Mouse (Mus musculus) kidney, postnatal 0 days (tissue): Measurements from ENCODE around the gene Gm6685. TPM values are rescaled to one million over a fixed set of nuclear protein-coding genes. Genes with fewer than 3 reads are reported as not detected.
A peak's percentile ranks its signal among the peaks of the same experiment; 100 is the strongest.

Experiments used
- ATAC-seq: fragments of 200-750 bp; cut with Nextera tagmentation; replicated peaks from 2 replicates; pipeline ENCODE4 v1.8.0; 2017; ENCODE audit warnings: low read depth, moderate number of reproducible peaks, moderate TSS enrichment, moderate library complexity; ENCODE audit not compliant: low FRiP score
- DNase-seq: peaks from one replicate; pipeline ENCODE4 v3.0.0-alpha.2; 2016; ENCODE audit warnings: low spot score
- H3K27ac ChIP-seq: fragments of 300-500 bp; sonication (generic); 2 replicates; pipeline ENCODE4 v1.5.1; 2014; ENCODE audit warnings: mild to moderate bottlenecking
- H3K27me3 ChIP-seq: fragments of 300-500 bp; sonication (generic); 2 replicates; pipeline ENCODE4 v1.6.1; 2014; ENCODE audit warnings: low read length, mixed read lengths; ENCODE audit not compliant: insufficient read depth
- H3K36me3 ChIP-seq: fragments of 300-500 bp; sonication (generic); 2 replicates; pipeline ENCODE4 v1.6.1; 2014; ENCODE audit warnings: low read length, mixed read lengths; ENCODE audit not compliant: insufficient read depth
- H3K4me1 ChIP-seq: fragments of 300-500 bp; sonication (generic); replicated peaks from 2 replicates; pipeline ENCODE4 v1.6.1; 2014; ENCODE audit warnings: antibody characterized with exemption, low read length, mixed read lengths; ENCODE audit not compliant: insufficient read depth
- H3K4me2 ChIP-seq: fragments of 300-500 bp; sonication (generic); 2 replicates; pipeline ENCODE4 v1.6.1; 2014; ENCODE audit warnings: mild to moderate bottlenecking, low read length, moderate library complexity, mixed read lengths
- H3K4me3 ChIP-seq: fragments of 300-500 bp; sonication (generic); replicated peaks from 2 replicates; pipeline ENCODE4 v1.5.1; 2014; ENCODE audit warnings: low read depth, low read length
- H3K9ac ChIP-seq: fragments of 300-500 bp; sonication (generic); 2 replicates; pipeline ENCODE4 v1.6.1; 2014; ENCODE audit warnings: low read depth, low read length
- H3K9me3 ChIP-seq: fragments of 300-500 bp; sonication (generic); replicated peaks from 2 replicates; pipeline ENCODE4 v1.6.1; 2016; ENCODE audit warnings: low read length, inconsistent platforms, mixed read lengths
- CTCF ChIP-seq: IDR thresholded peaks from 2 replicates; pipeline ENCODE4 v1.5.1; 2016; ENCODE audit warnings: antibody characterized with exemption, low read depth, mild to moderate bottlenecking, moderate library complexity
- WGBS: fragments of 180-500 bp; shearing (Covaris S2); extraction: QIAGEN DNeasy Blood & Tissue Kit; methylation state at CpG from one replicate; pipeline ENCODE4 v1.1.7; 2014; 5-methylcytosine and 5-hydroxymethylcytosine counted together
- polyA plus RNA-seq: library from polyadenylated mRNA; unstranded; fragments of >200 nt; fragmentation: Nextera tagmentation; extraction: Ambion mirVana; gene quantifications from 2 replicates; pipeline ENCODE4 v1.2.1, GENCODE M21; 2015

Gene Gm6685
- polyA plus RNA-seq, 1 experiment from 2014 or later: not detected

DNA sequence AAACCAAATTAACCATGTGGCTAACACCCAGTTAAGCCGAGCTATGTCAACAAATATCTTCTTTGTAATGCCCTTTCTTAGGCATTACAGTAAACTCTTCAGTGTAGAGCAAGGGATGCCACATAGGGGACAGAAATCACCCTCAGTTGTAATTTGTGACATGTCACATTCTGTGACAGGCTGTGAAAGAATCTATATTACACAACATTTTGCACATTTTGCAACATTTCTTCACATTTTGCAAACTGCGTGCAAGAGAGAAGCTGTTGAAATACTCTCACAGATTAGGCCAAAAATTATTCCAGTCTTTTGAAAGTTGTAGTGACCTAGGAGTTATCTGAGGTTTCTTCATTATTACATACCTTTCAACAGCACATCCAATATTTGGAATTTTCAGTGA is 3.8 kb upstream of the Gm6685 start:
- no peak for TF ChIP-seq CTCF
- WGBS: 93% methylated on average over 2 of the region's 2 CpGs
- no peak overlapping the region for H3K27ac ChIP-seq
- no peaks in the 10 kb centered on the region for H3K27me3 ChIP-seq
- DNase-seq (no peak), ATAC-seq (no peak)
- H3K9me3 ChIP-seq: no peaks in the 10 kb centered on the region
- no peak overlapping the region for H3K4me2 ChIP-seq
- no peaks in the 10 kb centered on the region for H3K36me3 ChIP-seq
- no peak overlapping the region for H3K9ac ChIP-seq
- no peak overlapping the region for H3K4me3 ChIP-seq
- no peaks in the 10 kb centered on the region for H3K4me1 ChIP-seq

DNA sequence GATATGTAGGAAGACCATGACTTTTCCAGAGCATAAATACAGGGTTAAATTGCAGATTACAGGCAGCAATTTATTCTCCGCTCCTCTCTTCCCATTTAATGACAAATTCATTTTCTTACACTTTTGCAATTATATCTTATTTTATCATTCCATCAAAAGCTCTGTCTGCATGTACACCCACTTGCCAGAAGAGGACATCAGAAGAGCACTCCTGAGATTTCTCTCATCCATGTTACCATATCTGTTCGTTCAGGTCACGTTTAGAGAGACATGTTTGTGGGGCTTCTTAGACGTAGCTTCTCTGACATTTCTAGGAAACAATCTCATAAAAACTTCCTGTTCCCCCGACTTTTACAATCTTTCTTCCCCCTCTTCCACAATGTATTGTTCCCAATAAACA is 2.2 kb upstream of the Gm6685 start:
- 63% methylated on average over 5 of the region's 5 CpGs for WGBS
- TF ChIP-seq CTCF: peak; percentile 39; the same call in 1 of the 2 replicates
- no peaks in the 10 kb centered on the region for H3K9me3 ChIP-seq
- H3K27ac ChIP-seq: no peak overlapping the region
- H3K4me3 ChIP-seq: no peak overlapping the region
- H3K27me3 ChIP-seq: no peaks in the 10 kb centered on the region
- ATAC-seq (no peak), DNase-seq (no peak)
- H3K4me1 ChIP-seq: no peaks in the 10 kb centered on the region
- no peaks in the 10 kb centered on the region for H3K36me3 ChIP-seq
- H3K4me2 ChIP-seq: no peak overlapping the region
- H3K9ac ChIP-seq: no peak overlapping the region

DNA sequence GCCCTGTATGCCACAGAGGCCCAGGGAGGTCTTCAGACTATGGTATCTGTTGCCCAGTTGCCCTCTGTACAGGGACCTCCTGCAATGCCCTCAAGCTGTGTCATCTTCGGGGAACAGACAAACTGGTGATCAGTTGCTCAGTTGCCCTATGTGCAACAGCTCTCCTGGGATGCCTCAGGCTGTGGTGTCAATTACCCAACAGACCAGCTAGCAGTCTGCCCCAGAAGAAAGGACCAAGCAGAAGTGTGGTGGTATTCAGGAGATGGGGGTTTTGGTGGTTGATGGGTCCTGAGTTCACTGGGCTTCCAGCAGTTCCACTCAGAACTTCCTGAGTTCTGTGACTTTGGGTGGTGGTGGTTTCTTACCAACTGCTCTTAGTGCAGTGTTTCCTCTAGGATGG is 11.8 kb downstream of the Gm6685 start:
- H3K4me2 ChIP-seq: no peak overlapping the region
- no peaks in the 10 kb centered on the region for H3K36me3 ChIP-seq
- no peaks in the 10 kb centered on the region for H3K27me3 ChIP-seq
- no peak overlapping the region for H3K4me3 ChIP-seq
- TF ChIP-seq CTCF: no peak
- 75% methylated on average over 1 of the region's 1 CpGs for WGBS
- H3K9ac ChIP-seq: no peak overlapping the region
- DNase-seq (no peak), ATAC-seq (no peak)
- no peak overlapping the region for H3K27ac ChIP-seq
- H3K9me3 ChIP-seq: no peaks in the 10 kb centered on the region
- H3K4me1 ChIP-seq: no peaks in the 10 kb centered on the region

DNA sequence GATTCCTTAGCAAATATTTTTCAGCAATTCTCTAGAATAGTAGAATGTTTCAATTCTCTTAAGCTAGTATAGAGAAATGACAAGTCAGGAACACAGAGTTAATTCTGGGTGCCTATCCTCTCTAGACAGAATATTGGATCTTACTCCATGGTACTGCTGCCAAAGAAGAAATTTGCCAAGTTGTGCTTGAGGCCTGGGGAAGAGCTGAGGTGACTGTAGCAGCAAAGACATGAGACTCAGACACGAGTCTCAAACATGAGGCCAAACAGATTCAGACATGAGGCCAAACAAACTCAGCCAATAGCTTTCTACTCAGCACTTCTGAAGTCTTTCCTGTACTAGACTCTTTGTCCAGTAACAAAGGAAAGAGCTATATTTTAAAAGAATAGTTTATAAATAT is 26.3 kb downstream of the Gm6685 start:
- Histone ChIP-seq H3K9me3 (no peaks in the 10 kb centered on the region), H3K4me2 (no peak overlapping the region), H3K4me1 (no peaks in the 10 kb centered on the region), H3K4me3 (no peak overlapping the region), H3K9ac (no peak overlapping the region), H3K27ac (no peak overlapping the region), H3K36me3 (no peaks in the 10 kb centered on the region), H3K27me3 (no peaks in the 10 kb centered on the region)
- 76% methylated on average over 1 of the region's 1 CpGs for WGBS
- no peak for DNase-seq
- no peak for ATAC-seq
- no peak for TF ChIP-seq CTCF

DNA sequence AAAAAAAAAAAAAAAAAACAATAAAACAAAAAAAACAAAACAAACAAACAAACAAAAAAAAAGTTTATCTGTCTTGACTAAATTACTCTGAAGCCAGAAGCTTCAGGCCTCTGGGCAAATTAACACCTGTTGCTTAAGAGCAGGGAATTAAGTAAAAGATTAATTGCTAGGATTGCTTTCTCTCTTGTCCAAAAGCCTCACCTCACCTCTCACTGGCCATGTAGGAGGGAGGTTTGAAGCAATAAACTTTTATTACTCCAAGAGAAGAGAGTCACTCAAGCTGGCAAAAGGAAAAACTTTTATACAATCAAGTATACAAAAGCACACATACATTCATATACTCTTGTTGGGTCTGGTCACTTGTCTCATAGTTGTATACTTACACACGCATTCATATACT is 31.9 kb downstream of the Gm6685 start:
- H3K27me3 ChIP-seq: no peaks in the 10 kb centered on the region
- no peak for ATAC-seq

DNA sequence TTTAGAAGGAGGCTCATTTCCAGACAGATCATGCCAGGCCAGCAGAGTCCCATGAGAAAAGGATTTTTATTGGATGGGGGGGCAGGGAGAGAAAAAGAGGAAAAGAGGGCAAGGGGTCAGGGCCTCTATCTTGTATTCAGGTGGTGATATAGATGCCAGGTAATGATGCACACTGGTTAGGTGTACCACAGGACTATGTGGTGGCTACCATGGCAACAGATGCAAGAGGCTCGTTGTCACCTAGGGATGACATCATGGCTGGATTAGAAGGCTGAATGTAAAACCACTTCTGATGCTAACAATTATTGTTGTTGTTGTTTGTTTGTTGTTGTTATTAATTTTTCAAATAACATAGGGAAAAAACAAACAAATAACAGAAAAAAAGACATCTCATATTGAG is 49.2 kb downstream of the Gm6685 start:
- Histone ChIP-seq H3K9ac (no peak overlapping the region), H3K4me3 (no peak overlapping the region), H3K4me1 (no peaks in the 10 kb centered on the region), H3K27ac (no peak overlapping the region), H3K4me2 (no peak overlapping the region), H3K9me3 (no peaks in the 10 kb centered on the region), H3K27me3 (no peaks in the 10 kb centered on the region), H3K36me3 (no peaks in the 10 kb centered on the region)
- TF ChIP-seq CTCF: no peak
- no peak for DNase-seq
- WGBS: 75% methylated on average over 1 of the region's 1 CpGs
- ATAC-seq: no peak

More for the DNA sequence above, 31.9 kb downstream of the Gm6685 start:
- no peak for TF ChIP-seq CTCF
- Histone ChIP-seq H3K9me3 (no peaks in the 10 kb centered on the region), H3K9ac (no peak overlapping the region), H3K27ac (no peak overlapping the region), H3K4me2 (no peak overlapping the region), H3K4me1 (no peaks in the 10 kb centered on the region), H3K36me3 (no peaks in the 10 kb centered on the region), H3K4me3 (no peak overlapping the region)
- WGBS: 77% methylated on average over 1 of the region's 1 CpGs
- peak; percentile 56 for DNase-seq

Other genes starting within 250 kb of the Gm6685 start
- gene Ccdc85a, start 244.5 kb upstream of the Gm6685 start, polyA plus RNA-seq: 1.7 and 1.9 TPM in 2 replicates